Mouse (Mus musculus) E14TG2a.4 (cell line): ENCODE results near the gene Cd79a.
"Not testable (repeated sequence)": the region's sequence is repeated elsewhere in the genome, so short reads cannot be mapped to it uniquely, and the experiment has no call there.

ENCODE experiments used
- CTCF ChIP-seq: conservative IDR thresholded peaks from 2 replicates; pipeline ENCODE4 v1.5.1; 2014; ENCODE audit warnings: low read length
- NANOG ChIP-seq: IDR thresholded peaks from 2 replicates; pipeline ENCODE4 v1.6.1; 2014; ENCODE audit warnings: borderline replicate concordance, low read length, mixed read lengths
- POU5F1 ChIP-seq: IDR thresholded peaks from 2 replicates; pipeline ENCODE4 v1.6.1; 2014; ENCODE audit warnings: low read length, borderline replicate concordance

DNA sequence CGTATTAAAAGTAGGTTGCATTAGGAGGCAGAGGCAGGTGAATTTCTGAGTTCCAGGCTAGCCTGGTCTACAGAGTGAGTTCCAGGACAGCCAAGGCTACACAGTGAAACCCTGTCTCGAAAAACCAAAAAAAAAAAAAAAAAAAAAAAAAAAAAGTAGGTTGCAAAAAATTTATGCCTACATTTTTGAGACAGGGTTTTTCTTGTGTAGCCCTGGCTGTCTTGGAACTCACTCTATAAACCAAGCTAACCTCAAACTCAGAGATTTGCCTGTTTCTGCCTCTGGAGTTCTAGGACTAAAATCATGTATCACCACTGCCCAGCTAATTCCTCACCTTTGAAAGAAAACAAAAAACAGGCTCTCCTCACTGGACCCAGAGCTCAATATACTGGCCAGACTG is 1.4 kb upstream of the Cd79a start:
- not testable (repeated sequence) for TF ChIP-seq CTCF, POU5F1, NANOG
